Mouse (Mus musculus) brain, embryonic 14.5 days (tissue): Measurements from ENCODE around the gene Ccdc180.

Experiments used
- CTCF ChIP-seq: fragments of 200-500 bp; IDR thresholded peaks from 2 replicates; pipeline ENCODE4 v1.5.1; 2012; ENCODE audit warnings: inconsistent platforms, mild to moderate bottlenecking, moderate library complexity, borderline replicate concordance; ENCODE audit not compliant: insufficient read depth, insufficient read length; ENCODE audit errors: extremely low read depth
- POLR2A ChIP-seq: fragments of 200-500 bp; IDR thresholded peaks from 2 replicates; pipeline ENCODE4 v1.6.1; 2012; ENCODE audit warnings: mild to moderate bottlenecking, inconsistent platforms, borderline replicate concordance; ENCODE audit not compliant: poor library complexity, insufficient read depth, insufficient read length, severe bottlenecking; ENCODE audit errors: extremely low read depth

DNA sequence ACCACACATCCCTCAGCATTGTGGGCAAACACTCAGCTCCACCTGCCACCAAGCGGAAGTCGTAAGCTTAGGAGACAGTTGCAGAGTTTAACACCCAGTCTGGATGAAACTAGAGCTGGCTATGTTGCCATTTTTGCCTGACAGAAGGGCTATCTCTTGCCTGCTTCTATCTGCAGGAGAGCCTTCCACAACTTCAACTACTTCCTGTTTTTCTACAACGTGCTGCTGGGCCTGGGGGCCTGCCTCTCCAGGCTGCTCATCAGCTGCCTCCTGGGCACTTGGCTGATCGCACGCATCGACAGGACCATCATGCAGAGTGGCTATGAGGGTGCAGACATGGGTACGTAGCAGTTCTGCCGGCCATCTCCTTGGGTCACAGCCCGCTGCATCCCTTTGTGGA lies 7.6 kb upstream of the Ccdc180 start:
- TF ChIP-seq POLR2A (no peak), CTCF (no peak)
